Mouse (Mus musculus) forebrain, embryonic 12.5 days (tissue): Measurements from ENCODE around the gene Dnah17. TPM values are rescaled to one million over a fixed set of nuclear protein-coding genes. Genes with fewer than 3 reads are reported as not detected.

Experiments used
- ATAC-seq: fragments of 200-750 bp; cut with Nextera tagmentation; 2 replicates; pipeline ENCODE4 v1.8.0; 2017; ENCODE audit warnings: moderate TSS enrichment; ENCODE audit not compliant: low FRiP score
- H3K27ac ChIP-seq: fragments of 300-500 bp; sonication (generic); 2 replicates; pipeline ENCODE4 v1.5.1; 2016; ENCODE audit warnings: mild to moderate bottlenecking
- H3K27me3 ChIP-seq: fragments of 300-500 bp; sonication (generic); 2 replicates; pipeline ENCODE4 v1.6.1; 2016; ENCODE audit warnings: mild to moderate bottlenecking
- H3K36me3 ChIP-seq: fragments of 300-500 bp; sonication (generic); replicated peaks from 2 replicates; pipeline ENCODE4 v1.6.1; 2016; ENCODE audit warnings: mild to moderate bottlenecking
- H3K4me1 ChIP-seq: fragments of 300-500 bp; sonication (generic); 2 replicates; pipeline ENCODE4 v1.6.1; 2016
- H3K4me2 ChIP-seq: fragments of 300-500 bp; sonication (generic); 2 replicates; pipeline ENCODE4 v1.6.1; 2016; ENCODE audit warnings: mild to moderate bottlenecking, moderate library complexity
- H3K4me3 ChIP-seq: fragments of 300-500 bp; sonication (generic); replicated peaks from 2 replicates; pipeline ENCODE4 v1.5.1; 2016; ENCODE audit warnings: mild to moderate bottlenecking
- H3K9ac ChIP-seq: fragments of 300-500 bp; sonication (generic); 2 replicates; pipeline ENCODE4 v1.6.1; 2016; ENCODE audit warnings: mild to moderate bottlenecking
- H3K9me3 ChIP-seq: fragments of 300-500 bp; sonication (generic); 2 replicates; pipeline ENCODE4 v1.6.1; 2016
- WGBS: fragments of 180-500 bp; shearing (Covaris S2); methylation state at CpG from one replicate; pipeline ENCODE4 v1.1.7; 2016; 5-methylcytosine and 5-hydroxymethylcytosine counted together
- polyA plus RNA-seq: library from polyadenylated mRNA; unstranded; fragments of >200 nt; fragmentation: Nextera tagmentation; extraction: Ambion mirVana; gene quantifications from 2 replicates; pipeline ENCODE4 v1.2.1, GENCODE M21; 2016

Dnah17 gene
- polyA plus RNA-seq, 1 experiment from 2014 or later = 0.34 TPM

DNA sequence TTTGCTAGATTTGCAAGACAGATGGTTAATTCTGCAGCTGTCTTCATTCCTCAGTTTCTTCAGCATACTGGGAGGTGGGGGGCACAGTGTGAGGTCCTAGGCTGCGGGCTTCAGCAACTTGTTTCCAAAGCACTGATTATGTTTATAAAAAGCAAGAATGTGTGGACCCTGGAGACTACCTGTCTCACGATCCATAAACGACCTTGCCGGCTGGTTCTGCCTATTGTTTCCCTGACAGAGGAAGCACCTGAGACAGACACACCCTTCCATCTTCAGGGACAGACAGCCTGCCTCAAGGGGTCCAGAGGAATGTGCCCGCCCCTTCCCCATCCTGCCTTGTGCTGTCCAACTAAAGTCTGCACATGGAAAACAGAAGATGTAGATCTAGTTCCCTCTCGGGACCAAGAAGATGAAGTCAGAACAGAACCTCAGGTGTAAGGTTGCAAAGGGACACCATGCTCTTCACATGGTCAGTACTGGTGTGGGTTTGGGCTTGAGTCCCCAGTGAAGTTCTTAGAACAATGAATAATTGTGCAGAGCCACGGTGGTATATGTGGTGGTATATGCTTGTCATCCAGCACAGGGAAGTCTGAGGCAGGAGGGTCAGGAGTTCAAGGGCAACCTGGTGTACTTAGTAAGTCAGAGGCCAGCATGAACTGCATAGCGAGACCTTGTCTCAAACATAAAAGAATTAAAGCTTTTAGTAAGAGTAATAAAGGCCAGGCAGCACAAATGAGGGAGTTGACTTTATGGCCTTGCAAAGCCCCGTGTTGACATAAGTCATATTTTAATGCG lies 10.5 kb upstream of the Dnah17 start:
- no peak for ATAC-seq

DNA sequence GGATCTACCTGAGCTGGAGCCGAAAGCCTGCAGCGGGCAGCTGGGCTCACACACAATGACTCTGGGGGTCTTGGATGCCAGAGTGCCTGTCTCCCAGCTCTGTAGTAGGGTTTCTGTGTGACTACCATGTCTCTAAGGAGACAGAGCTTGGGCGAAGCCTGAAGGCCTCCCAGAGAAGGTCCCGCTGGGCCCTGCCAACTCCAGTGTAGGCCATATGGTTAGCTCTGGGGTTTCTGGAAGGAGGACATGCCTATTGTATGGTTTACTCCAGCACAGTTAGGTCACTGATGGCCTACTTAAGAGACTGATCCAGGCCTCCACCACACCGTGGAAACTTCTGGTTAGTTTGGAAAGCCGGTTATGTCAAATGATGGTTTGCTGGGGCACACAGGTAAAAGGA lies 7.9 kb upstream of the Dnah17 start:
- ATAC-seq = no peak
- 94% methylated on average over 6 of the region's 6 CpGs for WGBS

More for the DNA sequence above, 10.5 kb upstream of the Dnah17 start:
- no peak overlapping the region for H3K4me3 ChIP-seq
- H3K4me2 ChIP-seq = no peak overlapping the region
- 86% methylated on average over 10 of the region's 10 CpGs for WGBS
- H3K9ac ChIP-seq = no peak overlapping the region
- H3K27me3 ChIP-seq = 0 out of 2 replicates have a peak, but pooled peaks cover 8% of the 10 kb centered on the region
- H3K36me3 ChIP-seq = no peaks in the 10 kb centered on the region
- no peak overlapping the region for H3K27ac ChIP-seq
- H3K4me1 ChIP-seq = peaks cover 12% of the 10 kb centered on the region
- no peaks in the 10 kb centered on the region for H3K9me3 ChIP-seq

DNA sequence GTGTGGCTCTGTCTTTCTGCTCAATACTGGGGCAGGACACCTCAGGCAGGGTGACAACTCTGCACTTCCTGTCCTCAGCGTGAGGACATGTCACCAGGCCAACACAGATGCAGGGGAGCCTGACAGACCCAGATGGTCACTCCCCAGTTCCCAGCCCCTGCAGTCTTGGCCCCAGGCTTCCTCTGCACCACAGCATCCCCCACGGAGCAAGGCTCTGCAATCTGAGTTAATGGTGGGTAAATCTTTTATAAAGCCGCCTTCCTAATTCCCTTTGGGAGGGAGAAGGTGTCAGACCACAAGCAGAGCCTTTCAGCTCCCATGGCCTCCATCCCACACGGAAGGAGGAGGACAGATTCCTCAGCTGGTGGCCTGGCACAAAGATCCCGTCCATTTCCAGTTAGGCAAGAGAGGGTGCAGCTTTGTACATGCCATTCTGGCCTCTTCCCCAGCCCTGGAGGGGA lies 5.8 kb upstream of the Dnah17 start:
- no peak for ATAC-seq
- H3K36me3 ChIP-seq = no peaks in the 10 kb centered on the region
- H3K9me3 ChIP-seq = no peaks in the 10 kb centered on the region
- WGBS = 44% methylated on average over 5 of the region's 5 CpGs
- H3K4me1 ChIP-seq = peaks cover 16% of the 10 kb centered on the region
- no peak overlapping the region for H3K27ac ChIP-seq
- H3K27me3 ChIP-seq = no peaks in the 10 kb centered on the region
- H3K4me2 ChIP-seq = no peak overlapping the region
- H3K4me3 ChIP-seq = no peak overlapping the region
- no peak overlapping the region for H3K9ac ChIP-seq

More for the DNA sequence above, 7.9 kb upstream of the Dnah17 start:
- H3K27me3 ChIP-seq = no peaks in the 10 kb centered on the region
- H3K27ac ChIP-seq = no peak overlapping the region
- no peak overlapping the region for H3K4me2 ChIP-seq
- H3K4me3 ChIP-seq = no peak overlapping the region
- H3K9me3 ChIP-seq = no peaks in the 10 kb centered on the region
- no peaks in the 10 kb centered on the region for H3K36me3 ChIP-seq
- H3K9ac ChIP-seq = no peak overlapping the region
- peaks cover 22% of the 10 kb centered on the region for H3K4me1 ChIP-seq

DNA sequence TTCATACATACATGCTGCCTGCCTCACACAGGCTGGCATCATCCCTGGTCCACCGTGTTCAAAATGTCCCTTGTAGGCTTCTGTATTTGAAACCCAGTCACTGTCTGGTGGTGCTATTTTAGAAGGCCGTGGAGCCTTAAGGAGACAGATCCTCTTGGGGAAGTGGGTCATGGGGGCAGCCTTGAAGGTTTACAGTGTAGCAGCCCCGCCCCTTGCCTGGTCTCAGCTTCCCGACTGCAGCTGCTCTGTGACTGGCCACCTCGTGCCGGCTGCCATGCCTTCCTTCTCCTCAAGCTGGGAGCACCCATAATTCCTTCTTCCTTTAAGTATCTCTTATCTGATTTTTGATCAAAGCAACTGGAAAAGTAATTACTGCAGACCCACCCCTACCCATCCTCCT lies 4.8 kb upstream of the Dnah17 start:
- Histone ChIP-seq H3K4me2 (no peak overlapping the region), H3K27me3 (no peaks in the 10 kb centered on the region), H3K9ac (no peak overlapping the region), H3K4me1 (peaks cover 16% of the 10 kb centered on the region), H3K4me3 (no peak overlapping the region), H3K27ac (no peak overlapping the region), H3K9me3 (no peaks in the 10 kb centered on the region), H3K36me3 (no peaks in the 10 kb centered on the region)
- WGBS = 77% methylated on average over 6 of the region's 6 CpGs
- ATAC-seq = no peak

DNA sequence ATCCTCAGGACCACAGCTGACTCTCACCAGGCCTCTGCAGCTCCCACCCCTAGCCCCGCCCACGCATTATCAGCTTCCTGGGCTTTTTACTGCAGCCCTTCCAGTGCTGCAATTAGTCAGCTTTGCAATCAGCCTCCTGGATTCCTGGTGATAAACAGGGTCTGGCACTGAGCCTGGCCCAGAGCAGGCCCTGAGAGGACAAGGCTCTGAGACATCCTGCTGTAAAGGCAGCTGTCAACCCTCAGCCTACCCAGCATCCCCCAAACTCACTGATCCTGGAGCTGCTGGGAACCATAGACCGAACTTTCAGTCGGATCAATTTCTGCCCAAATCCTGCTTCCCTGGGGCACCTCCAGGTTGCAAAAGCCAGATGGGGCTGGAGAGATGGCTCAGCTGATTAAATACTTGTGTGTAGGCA lies 3.3 kb upstream of the Dnah17 start:
- no peak overlapping the region for H3K4me2 ChIP-seq
- H3K9me3 ChIP-seq = no peaks in the 10 kb centered on the region
- H3K9ac ChIP-seq = no peak overlapping the region
- peaks cover 16% of the 10 kb centered on the region for H3K4me1 ChIP-seq
- peak; percentile 74 for ATAC-seq
- H3K36me3 ChIP-seq = no peaks in the 10 kb centered on the region
- WGBS = 32% methylated on average over 4 of the region's 4 CpGs
- peak overlapping the region; percentile 84 for H3K27ac ChIP-seq
- H3K4me3 ChIP-seq = no peak overlapping the region
- no peaks in the 10 kb centered on the region for H3K27me3 ChIP-seq

DNA sequence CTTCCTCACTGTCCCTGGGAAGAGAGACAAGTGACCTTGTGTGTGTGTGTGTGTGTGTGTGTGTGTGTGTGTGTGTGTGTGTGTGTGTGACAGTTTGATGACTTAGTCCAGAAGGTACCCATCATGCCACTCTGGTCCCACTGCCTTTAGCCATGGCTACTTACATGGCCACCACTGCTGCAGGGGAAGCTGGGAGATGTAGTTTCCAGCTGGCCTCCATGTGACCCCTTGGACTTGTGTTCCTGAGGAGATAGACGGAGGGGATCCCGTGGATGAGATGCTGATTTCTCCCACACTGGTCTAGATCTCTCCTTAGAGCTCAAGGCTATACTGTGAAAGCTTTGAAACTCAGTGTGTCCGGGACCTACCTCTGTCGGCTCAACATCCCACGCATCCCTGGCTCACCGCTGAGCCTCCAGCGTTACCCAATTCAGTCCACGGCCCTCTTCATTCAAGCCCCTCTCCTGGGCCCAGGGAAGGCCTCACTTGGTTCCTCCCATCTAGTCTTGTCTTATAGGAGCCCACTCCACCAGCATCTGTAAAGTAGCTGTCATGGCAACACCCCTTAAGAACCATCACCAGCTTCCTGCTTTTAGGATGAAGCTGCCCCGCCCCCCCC lies 2.8 kb upstream of the Dnah17 start:
- no peak overlapping the region for H3K4me3 ChIP-seq
- H3K4me1 ChIP-seq = peaks cover 16% of the 10 kb centered on the region
- H3K4me2 ChIP-seq = no peak overlapping the region
- no peaks in the 10 kb centered on the region for H3K27me3 ChIP-seq
- H3K9me3 ChIP-seq = no peaks in the 10 kb centered on the region
- peak overlapping the region; percentile 84 for H3K27ac ChIP-seq
- WGBS = 64% methylated on average over 9 of the region's 9 CpGs
- ATAC-seq = no peak; the same call in none of the 2 replicates
- H3K9ac ChIP-seq = no peak overlapping the region
- no peaks in the 10 kb centered on the region for H3K36me3 ChIP-seq

DNA sequence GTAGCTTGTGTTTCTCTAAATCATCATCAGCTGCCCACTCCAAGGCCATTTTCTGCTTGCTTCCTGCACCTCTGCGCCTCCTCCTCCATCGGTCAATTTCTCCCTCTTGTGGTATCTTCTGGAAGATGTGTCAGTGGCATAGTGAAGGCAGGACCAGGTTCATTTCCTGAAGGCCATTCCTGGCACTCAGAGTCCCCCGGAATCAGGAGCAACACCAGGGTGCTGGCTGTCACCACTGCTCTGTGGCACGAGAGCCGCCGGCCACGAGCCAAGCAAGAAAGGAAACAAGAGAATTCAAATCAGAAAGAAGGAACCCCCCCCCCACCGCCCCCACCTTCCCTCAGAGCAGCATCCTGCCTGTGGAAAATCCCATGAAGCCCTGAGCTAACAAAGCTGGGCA lies 1.7 kb upstream of the Dnah17 start:
- no peak for ATAC-seq
- Histone ChIP-seq H3K9me3 (no peaks in the 10 kb centered on the region), H3K36me3 (no peaks in the 10 kb centered on the region), H3K4me2 (no peak overlapping the region), H3K27ac (no peak overlapping the region), H3K9ac (no peak overlapping the region), H3K4me3 (no peak overlapping the region), H3K27me3 (no peaks in the 10 kb centered on the region), H3K4me1 (peaks cover 16% of the 10 kb centered on the region)
- 89% methylated on average over 8 of the region's 8 CpGs for WGBS

DNA sequence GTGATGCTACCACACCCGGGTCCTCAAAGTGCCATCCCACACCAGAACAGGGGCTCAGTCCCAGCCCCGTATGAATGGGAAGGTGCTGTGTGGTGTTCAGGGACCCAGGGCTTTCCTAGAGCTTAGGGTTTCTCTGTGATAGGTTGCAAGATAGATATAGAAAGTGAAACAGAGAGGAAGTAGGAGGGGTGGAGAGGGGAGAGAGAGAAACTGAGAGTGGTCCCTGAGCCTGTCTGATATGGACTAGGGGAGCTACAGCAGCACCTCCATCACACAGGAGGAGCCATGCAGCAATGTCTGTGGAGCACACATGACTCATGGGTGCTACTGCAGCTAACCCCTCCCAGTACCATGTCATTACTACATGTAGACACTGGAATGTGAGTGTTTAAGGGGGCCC lies 622 bp downstream of the Dnah17 start:
- no peak for ATAC-seq
- Histone ChIP-seq H3K36me3 (no peaks in the 10 kb centered on the region), H3K4me3 (no peak overlapping the region), H3K27me3 (no peaks in the 10 kb centered on the region), H3K9me3 (no peaks in the 10 kb centered on the region), H3K4me1 (peaks cover 16% of the 10 kb centered on the region), H3K27ac (no peak overlapping the region), H3K4me2 (no peak overlapping the region), H3K9ac (no peak overlapping the region)
- WGBS = 88% methylated on average over 2 of the region's 2 CpGs

DNA sequence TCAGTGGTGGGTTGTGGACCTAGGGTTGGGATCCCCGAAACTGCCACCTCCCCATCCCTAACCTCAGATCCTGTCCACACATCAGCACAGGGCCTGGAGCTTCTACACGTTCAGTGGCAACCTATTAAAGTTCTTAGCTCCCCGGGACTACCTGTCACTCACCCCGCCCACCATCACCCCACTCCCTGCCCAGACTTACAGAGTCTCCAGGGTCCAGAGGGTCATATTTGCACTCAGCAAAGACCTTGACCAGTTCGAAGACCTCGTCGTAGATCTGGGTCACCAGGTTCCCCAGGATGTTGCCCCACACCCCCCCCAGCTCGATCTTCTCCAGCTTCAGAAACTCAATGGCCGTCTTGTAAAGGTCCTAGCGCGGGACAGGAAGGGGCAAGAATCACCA lies 8.8 kb downstream of the Dnah17 start:
- Histone ChIP-seq H3K36me3 (no peaks in the 10 kb centered on the region), H3K9ac (no peak overlapping the region), H3K9me3 (no peaks in the 10 kb centered on the region), H3K4me2 (no peak overlapping the region), H3K4me3 (no peak overlapping the region), H3K27me3 (no peaks in the 10 kb centered on the region), H3K4me1 (no peaks in the 10 kb centered on the region), H3K27ac (no peak overlapping the region)
- WGBS = 89% methylated on average over 11 of the region's 11 CpGs
- ATAC-seq = no peak

DNA sequence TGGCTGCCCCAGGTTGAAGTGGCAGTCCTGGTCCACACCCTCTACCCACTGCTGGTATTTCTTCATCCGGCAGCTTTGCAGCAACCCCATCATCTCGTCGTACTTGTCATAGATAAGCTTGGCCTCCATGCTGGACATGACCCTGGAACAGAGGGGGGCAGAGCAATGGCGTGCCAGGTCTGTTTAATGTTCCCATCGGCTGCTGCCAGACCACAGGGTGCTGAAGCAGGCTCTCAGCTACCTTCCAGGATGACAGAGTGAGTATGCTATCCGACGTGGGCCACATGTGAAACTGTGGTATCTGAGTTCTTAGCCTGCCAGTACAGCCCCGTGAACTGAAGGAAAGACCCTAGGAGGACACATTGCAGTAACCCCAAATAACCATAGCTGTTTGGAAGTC lies 11.7 kb downstream of the Dnah17 start:
- no peaks in the 10 kb centered on the region for H3K9me3 ChIP-seq
- no peak overlapping the region for H3K27ac ChIP-seq
- H3K4me3 ChIP-seq = no peak overlapping the region
- H3K4me2 ChIP-seq = no peak overlapping the region
- no peaks in the 10 kb centered on the region for H3K27me3 ChIP-seq
- H3K36me3 ChIP-seq = no peaks in the 10 kb centered on the region
- WGBS = 85% methylated on average over 8 of the region's 8 CpGs
- no peaks in the 10 kb centered on the region for H3K4me1 ChIP-seq
- no peak overlapping the region for H3K9ac ChIP-seq
- no peak for ATAC-seq

DNA sequence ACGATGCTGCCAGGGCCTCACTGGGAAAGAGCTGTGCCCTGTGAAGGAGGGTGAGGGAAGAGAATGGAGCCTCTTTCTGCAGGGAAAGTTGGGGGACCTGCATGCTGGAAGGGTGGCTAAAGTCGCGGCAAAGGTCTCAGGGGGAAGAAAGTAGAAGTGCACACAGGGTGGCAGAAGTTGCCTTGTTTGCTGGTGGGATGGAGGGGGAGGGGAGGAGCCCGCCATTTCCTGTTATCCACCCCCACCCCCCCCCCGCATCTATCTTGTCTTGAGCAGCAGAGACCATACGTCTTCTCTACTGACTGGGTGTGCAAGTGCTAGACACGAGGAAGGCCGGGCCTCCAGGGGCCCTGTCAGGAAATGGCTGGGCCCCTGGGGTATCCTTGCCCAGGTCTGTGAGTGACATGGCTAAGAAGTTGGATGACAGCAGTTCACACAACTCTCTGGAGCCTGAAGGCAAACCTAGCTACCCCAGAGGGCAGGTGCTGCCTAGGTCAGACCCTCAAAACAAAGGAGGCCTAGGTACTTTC lies 15.8 kb downstream of the Dnah17 start:
- WGBS = 73% methylated on average over 8 of the region's 8 CpGs
- no peak overlapping the region for H3K9ac ChIP-seq
- no peak overlapping the region for H3K4me3 ChIP-seq
- H3K4me1 ChIP-seq = no peaks in the 10 kb centered on the region
- H3K27me3 ChIP-seq = no peaks in the 10 kb centered on the region
- H3K9me3 ChIP-seq = no peaks in the 10 kb centered on the region
- H3K4me2 ChIP-seq = no peak overlapping the region
- ATAC-seq = no peak
- no peaks in the 10 kb centered on the region for H3K36me3 ChIP-seq
- H3K27ac ChIP-seq = no peak overlapping the region

DNA sequence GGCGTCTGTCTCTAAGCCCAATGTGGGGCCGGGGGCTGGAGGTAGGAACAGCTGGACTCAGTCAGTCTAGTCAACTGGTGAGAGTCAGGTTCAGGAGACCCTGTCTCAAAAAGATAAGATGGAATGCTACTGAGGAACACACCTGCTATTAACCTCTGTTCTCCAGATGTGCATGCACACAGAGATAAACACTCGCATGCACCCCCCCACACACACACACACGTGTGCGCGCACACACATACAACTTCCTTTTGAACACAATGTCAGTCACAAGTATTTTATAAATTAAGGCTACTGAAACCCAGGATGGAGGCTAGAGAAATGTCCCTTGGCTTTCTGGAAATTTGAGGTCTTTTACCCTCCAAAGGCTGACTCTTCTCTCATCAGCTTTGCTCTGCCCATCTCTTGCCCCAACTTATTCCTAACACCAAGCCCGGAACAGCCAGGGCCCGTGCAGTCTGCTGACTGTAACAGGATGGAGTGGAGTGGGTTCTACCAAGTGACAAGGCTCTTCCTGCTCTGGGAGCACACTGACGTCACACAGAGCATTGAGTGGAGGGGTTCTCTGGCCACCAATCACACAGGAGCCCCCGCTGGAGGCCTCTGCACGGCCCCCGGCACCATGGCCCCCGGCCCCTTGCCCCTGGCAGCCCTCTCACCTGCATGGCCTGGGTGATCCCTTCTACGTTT lies 16.8 kb downstream of the Dnah17 start:
- no peak overlapping the region for H3K4me3 ChIP-seq
- no peak overlapping the region for H3K27ac ChIP-seq
- ATAC-seq = no peak
- H3K4me1 ChIP-seq = no peaks in the 10 kb centered on the region
- H3K9ac ChIP-seq = no peak overlapping the region
- H3K4me2 ChIP-seq = no peak overlapping the region
- H3K36me3 ChIP-seq = no peaks in the 10 kb centered on the region
- no peaks in the 10 kb centered on the region for H3K9me3 ChIP-seq
- WGBS = 87% methylated on average over 14 of the region's 14 CpGs
- H3K27me3 ChIP-seq = no peaks in the 10 kb centered on the region
